Mouse (Mus musculus) C2C12 (cell line): ENCODE measurements around the gene Nasp.

ENCODE experiments used
- CEBPB ChIP-seq: IDR thresholded peaks from one replicate; pipeline ENCODE4 v1.6.1; 2011; ENCODE audit warnings: low read depth, mild to moderate bottlenecking, control low read depth, moderate library complexity
- CTCF ChIP-seq: IDR thresholded peaks from one replicate; pipeline ENCODE4 v1.5.1; 2011; ENCODE audit not compliant: control insufficient read depth, insufficient read depth, insufficient read length
- MAX ChIP-seq: IDR thresholded peaks from one replicate; pipeline ENCODE4 v1.6.1; 2011; ENCODE audit warnings: mild to moderate bottlenecking, control low read depth
- MYOD1 ChIP-seq: IDR thresholded peaks from one replicate; pipeline ENCODE4 v1.6.1; 2011; ENCODE audit warnings: low read depth; ENCODE audit not compliant: control insufficient read depth, insufficient read length
- USF1 ChIP-seq: IDR thresholded peaks from one replicate; pipeline ENCODE4 v1.6.1; 2011; ENCODE audit warnings: low read depth, mild to moderate bottlenecking, control low read depth, moderate library complexity

DNA sequence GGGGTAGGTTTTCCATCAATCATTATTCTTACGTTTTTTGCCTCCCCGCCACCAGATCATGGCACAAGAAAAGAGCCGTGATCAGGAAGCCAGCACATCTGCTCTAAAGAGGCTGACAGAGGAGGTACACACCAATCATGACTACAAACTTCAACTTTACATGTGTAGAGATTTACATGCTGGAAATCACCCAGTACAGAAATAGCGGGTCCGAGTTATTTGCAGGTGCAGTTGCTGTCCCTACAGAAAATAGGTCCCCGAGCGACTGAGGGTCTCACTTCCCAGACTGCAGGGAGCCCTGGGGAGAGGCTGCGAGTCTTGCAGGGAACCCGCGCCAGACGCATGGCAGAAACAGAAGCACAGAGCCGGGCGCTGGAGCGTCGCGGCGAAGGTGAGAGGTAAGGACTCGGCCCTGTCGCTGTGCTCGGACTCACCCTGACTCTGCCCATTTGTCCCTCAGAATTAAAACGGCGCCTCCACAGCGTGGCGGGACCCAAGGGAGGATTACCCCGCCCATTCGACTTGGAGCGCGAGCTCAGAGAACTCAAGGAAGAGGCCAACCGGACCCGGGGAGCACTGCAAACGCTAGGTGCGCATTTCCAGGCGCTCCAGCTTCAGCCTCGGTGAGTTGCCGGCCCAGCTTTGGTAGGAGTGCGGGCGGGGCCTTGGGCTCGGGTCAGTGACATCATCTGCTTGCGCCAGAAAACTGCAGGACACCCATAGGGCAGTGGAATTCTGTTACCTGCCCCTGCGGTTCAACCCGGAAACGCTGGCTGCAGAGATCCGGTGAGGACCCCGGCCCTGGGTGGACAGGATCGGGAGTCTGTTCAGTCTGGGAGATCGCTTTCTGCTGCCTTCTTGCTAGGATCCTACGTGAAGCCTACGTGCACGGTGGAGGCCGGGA, 30.5 kb downstream of the Nasp start:
- no peak for TF ChIP-seq CTCF
- TF ChIP-seq CEBPB: no peak
- TF ChIP-seq USF1: no peak
- no peak for TF ChIP-seq MYOD1
- no peak for TF ChIP-seq MAX
